Mouse (Mus musculus) megakaryocyte progenitor cell, adult 5-6 weeks (primary cell): ENCODE measurements around the gene Gm49318. TPM values are rescaled to one million over a fixed set of nuclear protein-coding genes. Genes with fewer than 3 reads are reported as not detected.
A peak's percentile ranks its signal among the peaks of the same experiment; 100 is the strongest.

Experiments used
- ATAC-seq: replicated peaks from 2 replicates; pipeline ENCODE4 v1.8.0; 2016; ENCODE audit warnings: mild to moderate bottlenecking, moderate TSS enrichment, inconsistent platforms; ENCODE audit not compliant: poor library complexity
- total RNA-seq, 2 experiments: library from RNA; stranded (forward) in 1 of 2; stranded (reverse) in 1 of 2; fragments of 157-497, 149-512 nt in 1 of 2; fragments of 200-1000 nt in 1 of 2; gene quantifications; 2 replicates each; pipeline versions ENCODE4 v1.2.3 to v1.2.4; 2015 to 2017

Gm49318 gene
- total RNA-seq, 2 experiments from 2014 or later, result not detected

- ATAC-seq, result no peak
Observed at GRCm38 (mm10) chr9:22035300-22036044, 35.6 kb downstream of the Gm49318 start.

DNA sequence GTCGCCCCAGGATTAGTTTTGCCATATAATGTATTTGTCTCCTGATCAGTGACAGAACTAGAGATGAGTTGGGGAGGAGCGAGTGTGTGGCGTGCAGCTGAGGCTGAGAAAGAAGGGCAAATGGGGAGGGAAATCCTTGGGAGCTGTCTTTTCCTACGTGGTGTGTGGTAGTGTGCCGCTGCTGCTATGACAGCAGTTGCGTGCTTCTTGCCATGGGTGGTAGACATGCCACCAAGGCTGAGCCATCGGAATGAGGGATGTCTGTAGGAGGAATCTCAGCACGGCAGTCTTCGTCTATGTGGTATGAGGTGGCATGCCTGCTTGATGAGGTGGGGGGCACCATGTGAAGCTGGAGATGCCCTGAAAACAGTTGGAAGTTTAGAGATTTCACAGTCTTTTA, 40.7 kb downstream of the Gm49318 start:
- ATAC-seq, result no peak

GRCm38 (mm10) chr9:22028467-22028866, 42.6 kb downstream of the Gm49318 start:
- no peak for ATAC-seq

- ATAC-seq, result no peak
Observed at GRCm38 (mm10) chr9:22024592-22024991, 46.5 kb downstream of the Gm49318 start.

DNA sequence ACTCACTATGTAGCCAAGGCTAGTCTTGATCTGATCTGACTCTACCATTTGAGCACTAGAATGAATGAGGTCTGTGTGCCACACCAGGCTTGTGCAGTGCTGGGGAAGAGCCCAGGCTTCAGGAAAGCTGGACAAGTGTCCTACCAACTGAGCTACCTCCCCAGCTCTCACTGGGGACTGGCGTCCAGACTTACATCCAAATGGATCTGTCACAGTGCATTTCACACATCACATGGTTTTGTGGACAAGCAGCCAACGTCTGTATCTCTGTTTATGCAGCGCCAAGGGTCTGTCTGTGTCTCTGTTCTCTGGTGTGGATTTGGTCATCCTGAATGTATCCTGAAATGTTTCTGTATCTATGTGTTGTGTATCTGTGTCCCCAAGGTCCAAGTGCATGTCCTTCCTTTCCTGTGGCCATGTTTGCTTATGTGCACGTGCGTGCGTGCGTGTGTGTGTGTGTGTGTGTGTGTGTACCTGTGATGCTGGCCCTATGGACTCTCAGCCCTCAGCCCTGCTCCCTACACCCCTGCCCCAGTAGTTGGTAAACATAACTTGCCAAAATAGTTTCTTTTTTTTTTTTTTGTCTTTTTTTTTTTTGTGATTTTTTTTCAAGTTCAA, 53.7 kb downstream of the Gm49318 start:
- ATAC-seq, result no peak

DNA sequence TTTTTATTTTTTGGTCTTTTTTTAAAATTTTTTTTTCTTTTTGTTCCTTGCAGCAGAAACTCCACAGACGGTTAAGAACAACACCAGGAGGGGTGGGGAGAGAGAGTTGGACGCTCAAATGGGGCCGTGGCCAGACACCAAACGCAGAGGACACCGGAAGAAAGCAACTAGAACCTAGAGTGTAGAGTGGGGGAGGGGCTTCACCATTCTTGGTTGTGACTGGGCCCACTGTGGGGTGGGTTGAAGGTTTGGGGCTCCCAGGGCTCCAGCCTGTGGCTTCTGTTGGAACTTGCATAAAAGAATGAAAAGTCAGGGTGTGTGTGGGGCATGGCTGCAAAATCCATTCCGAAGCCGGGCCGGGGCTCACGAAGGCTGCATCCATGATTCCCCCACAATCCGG, 54.8 kb downstream of the Gm49318 start:
- no peak for ATAC-seq

- ATAC-seq, result no peak
Observed at GRCm38 (mm10) chr9:22012731-22013130, 58.3 kb downstream of the Gm49318 start.

DNA sequence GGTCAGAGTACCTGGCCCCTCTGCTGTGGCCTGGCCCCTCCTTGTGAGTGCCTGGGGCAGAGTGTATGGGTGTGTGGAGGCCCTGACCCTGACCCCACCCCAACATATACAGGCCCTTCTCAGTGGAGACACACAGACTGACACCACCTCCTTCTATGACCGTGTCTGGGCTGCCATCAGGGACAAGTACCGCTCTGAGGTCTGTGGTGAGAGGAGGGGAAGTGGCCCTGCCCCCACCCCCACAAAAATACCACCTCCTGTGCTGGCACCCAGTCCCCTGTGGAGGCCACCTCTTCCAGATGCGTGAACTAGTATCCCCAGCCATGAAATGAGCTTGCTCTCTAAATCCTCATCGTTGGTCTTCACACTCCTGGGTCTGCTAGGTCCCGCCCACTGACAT, 60.0 kb downstream of the Gm49318 start:
- no peak for ATAC-seq

DNA sequence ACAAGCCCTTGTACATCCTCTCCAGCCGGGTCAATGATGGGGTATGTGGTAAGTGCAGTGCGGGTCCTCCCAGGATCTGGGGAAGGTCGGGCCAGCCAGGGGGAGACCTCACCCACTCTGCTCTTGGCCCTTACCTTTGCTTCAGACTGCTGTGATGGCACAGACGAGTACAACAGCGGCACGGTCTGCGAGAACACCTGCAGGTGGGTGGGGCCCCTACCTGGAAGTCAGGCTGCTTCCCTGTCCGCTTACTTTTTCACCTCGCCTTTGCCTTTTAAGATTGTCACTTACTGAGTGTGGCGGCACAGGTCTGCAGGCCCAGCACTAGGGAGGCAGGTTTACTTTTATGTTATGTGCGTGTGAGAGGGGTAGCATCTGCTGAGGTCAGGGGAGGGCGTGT, 66.5 kb downstream of the Gm49318 start:
- ATAC-seq, result no peak

GRCm38 (mm10) chr9:22003163-22003554, 67.9 kb downstream of the Gm49318 start:
- ATAC-seq, result peak; percentile 43

- ATAC-seq, result peak; percentile 95
Observed at GRCm38 (mm10) chr9:22002194-22003162, 68.6 kb downstream of the Gm49318 start, which contains the start of the genes Ccdc151 and Prkcsh. Gene Ccdc151, minus strand, starts transcription at chr9:22002634. Gene Prkcsh, plus strand, starts transcription at chr9:22002806.

- ATAC-seq, result no peak
Observed at GRCm38 (mm10) chr9:22001633-22002032, 69.4 kb downstream of the Gm49318 start.

GRCm38 (mm10) chr9:22000296-22000695, 70.8 kb downstream of the Gm49318 start:
- ATAC-seq, result no peak

GRCm38 (mm10) chr9:21996178-21996867, 74.7 kb downstream of the Gm49318 start:
- ATAC-seq, result no peak

- ATAC-seq, result no peak
Observed at GRCm38 (mm10) chr9:21992227-21992626, 78.8 kb downstream of the Gm49318 start.

- peak; percentile 37 for ATAC-seq
Observed at GRCm38 (mm10) chr9:21989230-21990110, 81.6 kb downstream of the Gm49318 start, which contains the start of gene Rgl3. Gene Rgl3, minus strand, starts transcription at chr9:21989446.

DNA sequence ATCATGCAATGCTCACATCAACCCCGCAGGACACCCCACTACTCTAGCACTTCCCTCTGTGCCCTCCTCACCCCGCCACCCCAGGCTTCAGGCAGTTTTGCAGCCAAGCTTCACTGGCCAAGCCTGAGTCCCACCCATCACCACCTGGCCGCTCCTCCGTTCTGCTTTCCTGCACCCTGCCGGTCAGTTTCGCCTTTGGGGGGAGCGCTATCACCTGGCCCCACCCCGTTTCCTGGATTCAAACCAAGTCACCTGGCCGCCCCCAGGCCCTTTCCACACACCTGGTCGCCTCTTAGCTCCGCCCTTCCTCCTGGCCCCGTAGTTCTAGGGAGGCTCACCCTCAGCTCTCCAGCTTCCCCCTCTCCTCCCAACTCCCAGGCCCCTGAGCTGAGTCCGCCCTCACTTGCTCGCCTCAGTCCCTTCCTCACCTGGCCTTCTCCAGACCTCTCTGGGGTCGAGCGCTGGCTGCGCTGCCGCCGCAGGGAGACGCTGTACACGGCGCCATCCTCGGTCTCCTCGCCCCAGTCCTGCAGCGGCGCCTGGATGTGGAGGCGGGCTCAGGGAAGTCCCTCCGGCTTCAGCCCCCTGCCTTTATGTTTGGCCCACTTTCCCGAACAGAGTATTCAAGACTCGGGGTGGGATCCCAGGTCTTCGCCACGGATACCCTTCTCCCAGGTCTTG, 82.5 kb downstream of the Gm49318 start:
- ATAC-seq, result peak; percentile 18; the same call in 1 of the 2 replicates

DNA sequence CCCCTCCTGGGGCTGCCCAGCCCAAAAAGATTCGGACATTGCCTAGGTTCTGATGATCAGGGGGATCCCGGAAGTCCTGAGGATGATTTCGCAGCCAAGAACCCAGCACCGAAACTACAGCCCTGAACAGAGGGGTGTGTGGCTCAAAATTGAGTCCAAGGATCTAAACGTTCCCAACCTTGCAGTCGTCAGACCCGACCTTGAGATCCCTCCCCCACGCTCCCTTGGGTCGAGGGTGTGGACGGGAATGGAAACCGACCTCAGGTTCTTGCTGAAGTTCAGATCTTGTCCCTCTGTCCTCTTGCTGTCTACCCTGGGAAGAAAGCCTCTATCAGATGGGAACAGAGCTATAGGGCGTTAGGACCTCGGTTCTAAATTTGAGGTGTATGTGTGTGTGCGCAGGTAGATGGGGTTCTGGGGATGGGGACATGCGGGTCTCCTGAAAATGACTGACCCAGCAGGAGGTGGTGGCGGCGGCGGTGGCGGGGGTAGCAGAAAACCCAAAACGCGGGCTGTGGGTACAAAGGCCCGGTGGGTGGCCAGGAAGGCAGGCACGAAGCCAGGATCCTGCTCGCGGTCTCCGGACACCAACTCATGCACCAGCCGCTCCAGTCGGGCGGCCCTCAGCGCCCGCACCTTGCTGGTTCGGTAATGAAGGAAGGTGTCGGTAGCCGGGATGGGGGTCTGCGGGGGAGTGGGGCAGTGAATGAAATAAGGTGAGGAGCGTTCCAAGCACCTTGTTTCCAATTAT, 83.3 kb downstream of the Gm49318 start:
- no peak for ATAC-seq
